Mouse (Mus musculus) v-Abl transformed pro-B cells (cell line): Measurements from ENCODE around the gene Ism1.

Experiments used
- in situ Hi-C, 2 experiments: fragments of 400-800 bp; cut with MboI; formaldehyde crosslinking; loops; one replicate each; pipeline ENCODE4 v1.15.1; 2025; ENCODE audit not compliant: unreplicated experiment in 2 of 2

Gene Ism1

DNA sequence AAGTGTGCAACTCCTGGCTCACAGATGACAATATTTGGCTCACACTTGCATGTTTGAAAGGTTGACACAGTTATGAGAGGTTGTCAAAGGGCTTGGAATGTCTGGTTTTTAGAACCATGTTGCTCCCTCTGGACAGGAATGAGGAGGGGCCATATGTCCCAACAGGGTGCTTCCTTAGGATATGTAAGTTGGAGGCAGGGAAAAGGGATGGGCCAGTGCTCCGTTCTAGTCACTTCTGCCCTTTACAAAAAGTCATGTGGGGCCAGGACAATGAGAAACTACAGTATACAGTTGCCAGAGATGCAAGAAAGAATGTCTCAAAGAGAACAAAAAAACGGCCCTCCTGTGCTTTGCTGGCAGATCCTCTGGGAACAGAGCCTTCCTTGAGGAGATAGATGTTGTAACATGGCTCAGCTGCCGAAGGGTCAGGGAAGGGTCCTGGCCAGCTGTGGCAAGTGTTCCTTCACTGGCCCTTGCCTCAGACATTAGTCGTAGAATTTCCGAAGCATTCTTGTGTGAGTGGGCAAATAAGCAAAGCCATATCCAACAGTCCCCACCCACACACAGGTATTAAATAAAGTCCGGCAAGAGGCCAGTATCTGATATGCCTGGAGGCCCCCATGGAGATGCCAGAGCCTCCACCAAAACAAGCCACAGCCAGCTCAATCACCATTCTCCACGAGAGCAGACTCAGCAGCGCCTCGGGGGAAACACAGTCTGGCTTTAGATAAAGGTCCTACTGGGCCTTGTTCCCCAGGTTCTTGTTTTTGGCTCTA is 114.6 kb downstream of the Ism1 start:
- in situ Hi-C loops, result no loop called here

DNA sequence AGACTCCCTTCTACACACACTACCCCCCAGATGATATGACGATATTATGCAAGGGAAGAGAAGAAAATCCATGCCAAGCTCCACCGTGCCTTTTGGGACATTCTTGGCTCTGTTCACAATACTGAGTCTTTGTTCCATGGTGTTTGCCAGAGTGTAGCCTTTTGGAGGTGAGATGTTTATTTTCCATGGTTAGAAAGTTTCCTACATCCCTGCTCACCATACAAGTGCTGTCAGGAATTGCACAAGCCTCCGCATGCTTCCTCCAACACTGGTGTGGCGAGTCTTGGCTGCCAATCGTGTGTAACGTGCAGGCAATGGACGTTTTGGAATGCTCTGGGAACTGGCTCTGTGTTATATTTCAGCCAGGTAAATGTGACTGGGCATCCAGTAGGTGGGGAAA is 126.1 kb downstream of the Ism1 start:
- in situ Hi-C loops, result no loop called here

DNA sequence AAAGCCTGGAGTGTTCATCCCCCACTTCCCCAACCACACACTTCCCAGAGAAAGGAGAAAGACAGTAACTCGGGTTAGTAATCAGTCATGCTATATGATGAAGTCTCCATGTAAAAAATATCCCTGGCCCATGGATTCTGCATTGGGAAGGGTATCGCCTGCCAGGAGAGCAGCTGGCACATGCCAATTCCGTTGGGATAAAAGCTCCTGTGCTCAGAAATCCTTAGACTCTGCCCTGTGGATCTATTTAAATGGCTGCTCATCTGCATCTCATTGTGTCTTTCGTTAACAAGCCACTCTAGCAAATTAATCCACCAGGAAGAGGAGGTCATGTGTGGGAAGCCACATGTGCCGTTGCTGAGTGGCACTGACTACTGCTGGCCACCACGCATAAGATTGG is 129.9 kb downstream of the Ism1 start:
- in situ Hi-C loops, result no loop called here
